Mouse (Mus musculus) forebrain, embryonic 13.5 days (tissue): Measurements from ENCODE around the gene Kdm1a. TPM values are rescaled to one million over a fixed set of nuclear protein-coding genes. Genes with fewer than 3 reads are reported as not detected.

Experiments used
- ATAC-seq: fragments of 200-750 bp; cut with Nextera tagmentation; 2 replicates; pipeline ENCODE4 v1.8.0; 2017
- H3K27ac ChIP-seq: fragments of 300-500 bp; sonication (generic); 2 replicates; pipeline ENCODE4 v1.5.1; 2015; ENCODE audit warnings: inconsistent platforms, mild to moderate bottlenecking, moderate library complexity
- H3K27me3 ChIP-seq: fragments of 300-500 bp; sonication (generic); 2 replicates; pipeline ENCODE4 v1.6.1; 2015; ENCODE audit warnings: mild to moderate bottlenecking, inconsistent platforms
- H3K36me3 ChIP-seq: fragments of 300-500 bp; sonication (generic); 2 replicates; pipeline ENCODE4 v1.6.1; 2015; ENCODE audit warnings: mild to moderate bottlenecking, inconsistent platforms; ENCODE audit not compliant: poor library complexity, severe bottlenecking
- H3K4me1 ChIP-seq: fragments of 300-500 bp; sonication (generic); 2 replicates; pipeline ENCODE4 v1.6.1; 2015; ENCODE audit warnings: inconsistent platforms
- H3K4me2 ChIP-seq: fragments of 300-500 bp; sonication (generic); 2 replicates; pipeline ENCODE4 v1.6.1; 2015; ENCODE audit warnings: inconsistent platforms, mild to moderate bottlenecking, moderate library complexity
- H3K4me3 ChIP-seq: fragments of 300-500 bp; sonication (generic); 2 replicates; pipeline ENCODE4 v1.5.1; 2015; ENCODE audit warnings: mild to moderate bottlenecking, inconsistent platforms
- H3K9ac ChIP-seq: fragments of 300-500 bp; sonication (generic); 2 replicates; pipeline ENCODE4 v1.6.1; 2015; ENCODE audit warnings: mild to moderate bottlenecking, inconsistent platforms
- H3K9me3 ChIP-seq: fragments of 300-500 bp; sonication (generic); replicated peaks from 2 replicates; pipeline ENCODE4 v1.6.1; 2016; ENCODE audit warnings: inconsistent platforms
- WGBS: fragments of 180-500 bp; shearing (Covaris S2); methylation state at CpG from one replicate; pipeline ENCODE4 v1.1.7; 2015; 5-methylcytosine and 5-hydroxymethylcytosine counted together
- polyA plus RNA-seq: library from polyadenylated mRNA; unstranded; fragments of >200 nt; fragmentation: Nextera tagmentation; extraction: Ambion mirVana; gene quantifications from 2 replicates; pipeline ENCODE4 v1.2.1, GENCODE M21; 2015

The Kdm1a gene
- polyA plus RNA-seq, 1 experiment from 2014 or later: 88.3 TPM

DNA sequence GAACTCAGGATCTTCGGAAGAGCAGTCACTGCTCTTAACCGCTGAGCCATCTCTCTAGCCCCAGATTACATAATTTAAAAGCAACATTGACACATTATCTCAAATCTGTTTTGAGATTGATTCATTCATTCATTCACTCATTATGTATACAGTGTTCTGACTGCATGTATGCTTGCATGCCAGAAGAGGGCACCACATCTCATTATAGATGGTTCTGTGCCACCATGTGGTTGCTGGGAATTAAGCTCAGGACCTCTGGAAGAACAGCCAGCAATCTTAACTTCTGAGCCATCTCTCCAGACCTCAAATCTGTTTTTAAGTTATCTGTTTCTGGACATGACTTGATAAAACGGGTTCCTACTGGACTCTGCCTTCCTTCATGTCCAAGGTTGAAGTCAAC lies 2.7 kb downstream of the Kdm1a start:
- Histone ChIP-seq H3K4me3 (peak overlapping the region; percentile 92), H3K27me3 (no peaks in the 10 kb centered on the region), H3K36me3 (no peaks in the 10 kb centered on the region), H3K27ac (no peak overlapping the region), H3K9me3 (no peaks in the 10 kb centered on the region), H3K4me1 (peaks cover 29% of the 10 kb centered on the region), H3K9ac (no peak overlapping the region), H3K4me2 (peak overlapping the region; percentile 75)
- no peak for ATAC-seq
- WGBS: 95% methylated on average over 3 of the region's 3 CpGs

DNA sequence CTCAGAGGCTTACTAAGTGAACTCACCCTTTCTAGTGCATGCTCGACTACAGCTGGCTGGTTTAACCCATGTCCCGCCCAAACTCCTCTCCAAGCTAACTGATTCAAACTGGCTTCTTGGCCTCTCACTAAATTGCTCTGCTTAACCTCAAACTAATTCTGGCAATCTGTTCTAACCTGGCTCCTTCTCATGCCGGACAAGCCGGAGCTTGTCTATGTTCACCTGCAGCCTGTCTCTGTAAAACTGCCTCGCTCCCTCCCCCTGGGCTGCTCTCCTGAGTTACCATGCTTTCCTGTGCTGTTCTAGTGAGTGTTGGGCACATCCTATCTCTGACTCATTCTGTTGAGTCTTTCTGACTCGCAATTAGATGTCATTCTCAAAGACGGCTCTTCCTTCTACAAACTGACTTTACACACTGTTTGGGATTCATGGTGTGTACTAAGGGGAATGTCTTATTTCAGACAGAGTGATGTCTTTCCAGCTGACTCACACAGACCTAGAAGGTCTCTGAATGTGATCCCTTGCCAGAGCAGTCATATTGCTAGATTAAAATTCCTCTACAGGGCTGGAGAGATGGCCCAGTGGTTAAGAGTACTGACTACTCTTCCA lies 4.2 kb downstream of the Kdm1a start:
- no peak for ATAC-seq
- H3K4me1 ChIP-seq: peaks cover 41% of the 10 kb centered on the region
- H3K36me3 ChIP-seq: 0 out of 2 replicates have a peak, but pooled peaks cover 5% of the 10 kb centered on the region
- H3K4me3 ChIP-seq: no peak overlapping the region
- no peak overlapping the region for H3K4me2 ChIP-seq
- H3K9me3 ChIP-seq: no peaks in the 10 kb centered on the region
- H3K9ac ChIP-seq: no peak overlapping the region
- no peak overlapping the region for H3K27ac ChIP-seq
- H3K27me3 ChIP-seq: no peaks in the 10 kb centered on the region
- WGBS: 91% methylated on average over 7 of the region's 7 CpGs

- Histone ChIP-seq H3K9me3 (no peaks in the 10 kb centered on the region), H3K4me2 (no peak overlapping the region), H3K4me1 (peaks cover 30% of the 10 kb centered on the region), H3K36me3 (peaks cover 15% of the 10 kb centered on the region), H3K9ac (no peak overlapping the region), H3K27ac (no peak overlapping the region), H3K27me3 (no peaks in the 10 kb centered on the region), H3K4me3 (no peak overlapping the region)
- no peak for ATAC-seq
- 90% methylated on average over 6 of the region's 6 CpGs for WGBS
Observed at GRCm38 (mm10) chr4:136595221-136595620, 7.3 kb downstream of the Kdm1a start.

DNA sequence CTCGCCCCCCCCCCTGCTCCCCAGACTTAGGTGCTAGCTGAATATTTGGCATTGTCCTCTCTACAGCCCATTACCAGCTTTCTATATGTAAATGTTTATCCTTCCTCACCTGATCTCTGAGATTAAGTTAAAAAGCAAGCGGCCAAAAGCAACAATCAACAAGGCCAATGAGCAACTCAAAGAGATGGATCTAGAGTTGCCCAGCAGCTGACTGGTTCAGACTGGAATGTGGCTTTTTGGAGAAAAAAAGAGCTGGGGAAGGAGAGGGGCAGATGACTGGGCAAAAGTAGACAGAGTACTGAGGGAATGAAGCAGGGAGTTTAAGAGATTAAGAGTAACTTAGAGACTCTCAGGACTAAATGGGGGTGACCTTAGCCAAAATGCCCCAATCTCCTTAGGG lies 8.5 kb downstream of the Kdm1a start:
- peaks cover 26% of the 10 kb centered on the region for H3K4me1 ChIP-seq
- H3K9me3 ChIP-seq: no peaks in the 10 kb centered on the region
- H3K27ac ChIP-seq: no peak overlapping the region
- H3K4me2 ChIP-seq: no peak overlapping the region
- WGBS: 81% methylated on average over 2 of the region's 2 CpGs
- H3K4me3 ChIP-seq: no peak overlapping the region
- no peak overlapping the region for H3K9ac ChIP-seq
- no peak for ATAC-seq
- peaks cover 20% of the 10 kb centered on the region for H3K36me3 ChIP-seq
- H3K27me3 ChIP-seq: no peaks in the 10 kb centered on the region

GRCm38 (mm10) chr4:136592111-136592510 lies 10.4 kb downstream of the Kdm1a start:
- no peak overlapping the region for H3K4me3 ChIP-seq
- WGBS: 80% methylated on average over 4 of the region's 4 CpGs
- no peak for ATAC-seq

DNA sequence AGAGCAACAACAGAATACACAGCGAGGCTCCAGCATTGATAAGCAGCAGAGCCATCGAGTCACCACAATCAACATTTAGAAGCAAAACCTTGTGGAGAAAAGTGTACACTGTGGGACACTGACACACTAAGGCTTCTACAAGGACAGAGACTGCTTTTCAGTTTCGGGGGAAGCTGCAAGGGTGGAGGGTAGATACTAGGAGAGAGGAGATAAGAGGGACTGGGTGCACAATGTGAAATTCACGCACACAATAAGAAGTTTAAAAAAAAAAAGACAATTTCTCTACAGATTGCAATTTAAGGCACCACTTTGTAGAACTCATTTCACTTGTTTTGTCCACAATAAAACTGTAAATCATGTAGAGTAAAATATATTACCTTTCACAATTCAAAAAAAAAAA lies 14.5 kb downstream of the Kdm1a start:
- peaks cover 15% of the 10 kb centered on the region for H3K4me1 ChIP-seq
- WGBS: 95% methylated on average over 4 of the region's 4 CpGs
- H3K4me2 ChIP-seq: no peak overlapping the region
- no peaks in the 10 kb centered on the region for H3K27me3 ChIP-seq
- no peak overlapping the region for H3K4me3 ChIP-seq
- H3K27ac ChIP-seq: no peak overlapping the region
- H3K36me3 ChIP-seq: peaks cover 20% of the 10 kb centered on the region
- ATAC-seq: no peak
- H3K9ac ChIP-seq: no peak overlapping the region
- no peaks in the 10 kb centered on the region for H3K9me3 ChIP-seq

More at GRCm38 (mm10) chr4:136592111-136592510, 10.4 kb downstream of the Kdm1a start:
- Histone ChIP-seq H3K27me3 (no peaks in the 10 kb centered on the region), H3K9me3 (no peaks in the 10 kb centered on the region), H3K4me1 (peaks cover 30% of the 10 kb centered on the region), H3K4me2 (no peak overlapping the region), H3K36me3 (peaks cover 20% of the 10 kb centered on the region), H3K27ac (no peak overlapping the region), H3K9ac (no peak overlapping the region)

- H3K4me1 ChIP-seq: peaks cover 20% of the 10 kb centered on the region
- H3K36me3 ChIP-seq: peaks cover 20% of the 10 kb centered on the region
- H3K4me3 ChIP-seq: no peak overlapping the region
- no peak overlapping the region for H3K9ac ChIP-seq
- no peaks in the 10 kb centered on the region for H3K9me3 ChIP-seq
- no peak overlapping the region for H3K27ac ChIP-seq
- no peaks in the 10 kb centered on the region for H3K27me3 ChIP-seq
- H3K4me2 ChIP-seq: no peak overlapping the region
- WGBS: 94% methylated on average over 4 of the region's 4 CpGs
- no peak for ATAC-seq
Observed at GRCm38 (mm10) chr4:136587221-136587827, 15.2 kb downstream of the Kdm1a start.

GRCm38 (mm10) chr4:136581885-136582284 lies 20.6 kb downstream of the Kdm1a start:
- no peak overlapping the region for H3K4me3 ChIP-seq
- H3K9me3 ChIP-seq: no peaks in the 10 kb centered on the region
- ATAC-seq: no peak
- no peak overlapping the region for H3K27ac ChIP-seq
- H3K4me2 ChIP-seq: no peak overlapping the region
- WGBS: 94% methylated on average over 3 of the region's 3 CpGs
- H3K36me3 ChIP-seq: peaks cover 12% of the 10 kb centered on the region; the same call in 1 of the 2 replicates
- no peaks in the 10 kb centered on the region for H3K27me3 ChIP-seq
- H3K9ac ChIP-seq: no peak overlapping the region
- peaks cover 9% of the 10 kb centered on the region for H3K4me1 ChIP-seq

GRCm38 (mm10) chr4:136569998-136570397 lies 32.5 kb downstream of the Kdm1a start:
- Histone ChIP-seq H3K4me3 (no peak overlapping the region), H3K4me2 (no peak overlapping the region), H3K9ac (no peak overlapping the region), H3K4me1 (0 out of 2 replicates have a peak, but pooled peaks cover 4% of the 10 kb centered on the region), H3K27me3 (no peaks in the 10 kb centered on the region), H3K36me3 (peaks cover 74% of the 10 kb centered on the region), H3K9me3 (no peaks in the 10 kb centered on the region), H3K27ac (0 out of 2 replicates have a peak overlapping the region, but pooled peaks have one; percentile 20)
- ATAC-seq: no peak

DNA sequence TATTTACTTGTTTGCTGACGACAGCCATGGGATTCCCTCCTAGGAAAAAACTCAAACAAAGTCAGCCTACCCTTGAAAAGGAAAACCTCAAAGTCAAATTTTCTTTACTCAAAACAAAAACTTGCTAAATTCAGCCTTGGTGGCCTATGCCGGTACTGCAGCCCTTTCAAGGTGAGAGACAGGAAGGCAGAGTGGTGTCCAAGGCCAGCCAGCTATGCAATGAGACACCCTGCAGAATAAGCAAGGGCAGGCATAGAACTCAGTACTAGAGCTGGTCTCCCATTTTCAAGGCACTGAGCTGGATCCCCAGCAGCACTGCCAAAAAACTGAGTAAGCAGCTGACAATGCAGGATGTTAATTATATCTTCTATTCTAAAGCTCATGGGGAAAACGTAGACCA lies 33.9 kb downstream of the Kdm1a start:
- ATAC-seq: no peak
- Histone ChIP-seq H3K4me3 (no peak overlapping the region), H3K4me2 (no peak overlapping the region), H3K27ac (no peak overlapping the region), H3K4me1 (0 out of 2 replicates have a peak, but pooled peaks cover 4% of the 10 kb centered on the region), H3K9ac (no peak overlapping the region), H3K36me3 (peaks cover 85% of the 10 kb centered on the region), H3K9me3 (no peaks in the 10 kb centered on the region), H3K27me3 (no peaks in the 10 kb centered on the region)
- 80% methylated on average over 3 of the region's 3 CpGs for WGBS

- WGBS: 78% methylated on average over 6 of the region's 6 CpGs
- Histone ChIP-seq H3K4me3 (no peak overlapping the region), H3K27me3 (no peaks in the 10 kb centered on the region), H3K4me1 (no peaks in the 10 kb centered on the region), H3K4me2 (no peak overlapping the region), H3K27ac (no peak overlapping the region), H3K9ac (no peak overlapping the region), H3K9me3 (no peaks in the 10 kb centered on the region), H3K36me3 (peaks cover 94% of the 10 kb centered on the region)
- no peak for ATAC-seq
Observed at GRCm38 (mm10) chr4:136562755-136563154, 39.8 kb downstream of the Kdm1a start.

DNA sequence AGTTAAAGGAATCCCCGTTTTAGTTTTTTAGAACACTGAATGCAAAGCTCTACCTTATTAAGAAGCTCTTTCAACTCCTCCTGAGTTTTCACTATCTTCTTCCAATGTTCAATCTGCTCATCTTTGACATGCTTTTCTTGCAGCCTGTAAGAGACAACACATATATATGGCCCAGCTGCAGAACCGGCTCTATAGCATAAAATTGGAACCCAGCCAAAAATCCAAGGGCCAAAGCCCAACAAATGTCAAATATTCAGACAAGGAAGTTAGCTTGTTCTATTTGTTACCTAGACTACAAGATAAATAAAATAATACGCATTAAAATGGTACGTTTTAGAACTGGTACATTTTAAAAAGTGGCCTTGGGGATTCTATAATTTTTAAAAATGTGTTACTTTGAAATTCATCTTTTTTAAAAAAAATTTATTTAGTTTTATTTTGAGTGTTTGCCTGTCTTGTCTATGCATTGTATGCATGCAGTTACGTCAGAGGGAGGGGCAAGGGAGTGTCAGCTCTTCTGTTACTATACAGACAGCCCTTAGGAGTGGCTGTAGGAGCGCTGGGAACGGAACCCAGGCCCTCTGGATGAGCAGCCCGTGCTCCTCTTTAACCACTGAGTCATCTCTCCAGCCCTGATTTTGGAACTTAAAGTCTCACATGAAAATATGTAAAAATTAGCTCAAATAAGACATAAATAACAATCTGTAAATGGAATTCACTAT lies 42.1 kb downstream of the Kdm1a start:
- ATAC-seq: no peak
- Histone ChIP-seq H3K4me1 (no peaks in the 10 kb centered on the region), H3K4me2 (no peak overlapping the region), H3K27me3 (no peaks in the 10 kb centered on the region), H3K4me3 (no peak overlapping the region), H3K9me3 (no peaks in the 10 kb centered on the region), H3K27ac (no peak overlapping the region), H3K36me3 (peaks cover 95% of the 10 kb centered on the region), H3K9ac (no peak overlapping the region)
- WGBS: 92% methylated on average over 8 of the region's 8 CpGs
